Mouse (Mus musculus): ENCODE measurements around the gene Serpina7. TPM values are rescaled to one million over a fixed set of nuclear protein-coding genes. Genes with fewer than 3 reads are reported as not detected.

The Serpina7 gene
- 0.22 and 0.39 TPM in 2 replicates for polyA plus RNA-seq (2014; fragmentation: Nextera tagmentation; extraction: Ambion mirVana)

- Histone ChIP-seq H3K9ac (no peak within 1 kb of the TSS), H3K27me3 (ENCODE audit: insufficient read depth, low read length) (no peaks in the 10 kb centered on the region), H3K4me1 (ENCODE audit: insufficient read depth) (no peaks in the 10 kb centered on the region), H3K9me3 (ENCODE audit: low read depth, low read length) (no peaks in the 10 kb centered on the region), H3K4me2 (no peak within 1 kb of the TSS), H3K36me3 (ENCODE audit: insufficient read depth) (no peaks in the 10 kb centered on the region), H3K4me3 (ENCODE audit: low read depth, low read length) (no peak within 1 kb of the TSS), H3K27ac (ENCODE audit: low read depth) (no peak within 1 kb of the TSS)
- DNase-seq, result no peak
- no peak for ATAC-seq (ENCODE audit: insufficient read depth)
- TF ChIP-seq CTCF (IDR thresholded peaks at IDR 0.05; ENCODE audit: low read depth), result no peak
Measured at GRCm38 (mm10) chrX:139085077-139085476, at the start of gene Serpina7. Serpina7 (minus strand) TSS chrX:139085236.

DNA sequence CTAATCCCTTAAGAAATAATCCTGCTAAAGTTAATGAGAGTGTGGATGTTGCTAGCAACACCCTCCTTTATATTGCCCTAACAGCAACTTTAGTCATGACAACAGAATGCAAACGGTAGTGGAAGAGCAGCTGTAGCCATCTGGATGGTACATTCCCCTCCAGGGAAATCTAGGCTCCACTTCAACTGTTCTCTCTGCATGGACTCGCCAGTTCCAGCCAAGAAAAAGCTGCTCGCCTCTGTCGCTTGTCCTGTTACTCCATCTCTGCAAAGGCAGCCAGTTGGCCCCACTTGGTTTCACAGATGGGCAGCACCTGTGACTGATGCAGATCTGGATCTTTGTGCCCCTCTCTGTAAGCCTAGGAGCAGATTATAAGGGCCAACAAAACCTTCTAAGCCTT, 49.0 kb upstream of the Serpina7 start:
- DNase-seq (peak; percentile 13), ATAC-seq (ENCODE audit: insufficient read depth) (no peak)
- Histone ChIP-seq H3K27ac (ENCODE audit: low read depth) (no peak overlapping the region), H3K27me3 (ENCODE audit: insufficient read depth, low read length) (no peaks in the 10 kb centered on the region), H3K9ac (no peak overlapping the region), H3K4me3 (ENCODE audit: low read depth, low read length) (no peak overlapping the region), H3K4me1 (ENCODE audit: insufficient read depth) (no peaks in the 10 kb centered on the region), H3K9me3 (ENCODE audit: low read depth, low read length) (no peaks in the 10 kb centered on the region), H3K36me3 (ENCODE audit: insufficient read depth) (no peaks in the 10 kb centered on the region), H3K4me2 (no peak overlapping the region)
- no peak for TF ChIP-seq CTCF (IDR thresholded peaks at IDR 0.05; ENCODE audit: low read depth)
- 50% methylated on average over 4 of the region's 4 CpGs for WGBS

- WGBS, result 57% methylated on average over 1 of the region's 1 CpGs
- no peak for TF ChIP-seq CTCF (IDR thresholded peaks at IDR 0.05; ENCODE audit: low read depth)
- Histone ChIP-seq H3K9ac (no peak overlapping the region), H3K4me1 (ENCODE audit: insufficient read depth) (no peaks in the 10 kb centered on the region), H3K4me2 (no peak overlapping the region), H3K27me3 (ENCODE audit: insufficient read depth, low read length) (no peaks in the 10 kb centered on the region), H3K4me3 (ENCODE audit: low read depth, low read length) (no peak overlapping the region), H3K27ac (ENCODE audit: low read depth) (no peak overlapping the region), H3K36me3 (ENCODE audit: insufficient read depth) (no peaks in the 10 kb centered on the region), H3K9me3 (ENCODE audit: low read depth, low read length) (no peaks in the 10 kb centered on the region)
- no peak for DNase-seq
- no peak for ATAC-seq (ENCODE audit: insufficient read depth)
Measured at GRCm38 (mm10) chrX:139097197-139097596, 12.2 kb upstream of the Serpina7 start.

DNA sequence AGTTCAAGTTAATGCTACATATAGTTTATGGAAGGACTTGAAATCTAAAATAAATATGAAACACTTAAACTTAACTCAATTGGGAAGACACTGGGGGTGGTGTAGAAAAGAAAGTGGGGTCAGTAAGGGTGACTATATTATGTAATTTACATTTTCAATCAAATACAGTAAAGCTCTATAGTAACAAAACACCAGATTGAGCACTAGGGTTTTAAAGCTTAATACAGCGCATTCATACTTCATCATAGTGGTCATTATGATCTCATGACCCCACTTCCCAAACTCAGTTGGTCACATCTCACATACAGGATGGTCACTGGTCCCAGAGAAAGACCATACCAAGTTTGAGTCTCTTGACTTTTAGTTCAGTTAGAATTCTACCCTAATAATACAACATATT, 907 bp upstream of the Serpina7 start, which contains the start of gene 4930513O06Rik:
4930513O06Rik (plus strand) TSS at position 301 of the 400 bp plus-strand sequence.
- no peaks in the 10 kb centered on the region for H3K27me3 ChIP-seq (ENCODE audit: insufficient read depth, low read length)
- H3K9me3 ChIP-seq (ENCODE audit: low read depth, low read length), result no peaks in the 10 kb centered on the region
- H3K4me2 ChIP-seq, result no peak within 1 kb of the TSS
- H3K4me1 ChIP-seq (ENCODE audit: insufficient read depth), result no peaks in the 10 kb centered on the region
- no peak for DNase-seq
- H3K9ac ChIP-seq, result no peak within 1 kb of the TSS
- WGBS, result 97% methylated on average over 1 of the region's 1 CpGs
- no peak within 1 kb of the TSS for H3K4me3 ChIP-seq (ENCODE audit: low read depth, low read length)
- no peak for ATAC-seq (ENCODE audit: insufficient read depth)
- H3K27ac ChIP-seq (ENCODE audit: low read depth), result no peak within 1 kb of the TSS
- TF ChIP-seq CTCF (IDR thresholded peaks at IDR 0.05; ENCODE audit: low read depth), result no peak
- no peaks in the 10 kb centered on the region for H3K36me3 ChIP-seq (ENCODE audit: insufficient read depth)

DNA sequence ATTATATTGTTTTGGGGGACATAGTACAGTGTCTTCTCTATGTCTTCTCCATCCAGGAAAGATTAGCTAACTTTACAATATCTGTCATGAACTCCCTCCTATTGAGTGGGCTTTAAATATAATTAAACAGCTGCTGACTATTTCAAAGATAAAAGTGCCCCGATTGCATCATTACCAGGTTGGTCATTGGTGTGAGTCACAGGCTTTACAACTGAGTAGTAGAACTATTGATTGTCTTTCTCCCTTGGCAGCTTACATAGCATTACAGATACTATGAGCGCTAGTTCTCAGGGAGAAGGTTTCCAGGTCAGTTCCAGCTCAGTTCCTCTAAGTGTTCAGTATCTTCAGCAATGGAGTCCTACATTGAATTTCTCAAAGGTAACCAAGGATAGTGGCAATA, 6.5 kb downstream of the Serpina7 start:
- Histone ChIP-seq H3K4me1 (ENCODE audit: insufficient read depth) (no peaks in the 10 kb centered on the region), H3K36me3 (ENCODE audit: insufficient read depth) (no peaks in the 10 kb centered on the region), H3K4me2 (no peak overlapping the region), H3K27ac (ENCODE audit: low read depth) (no peak overlapping the region), H3K27me3 (ENCODE audit: insufficient read depth, low read length) (no peaks in the 10 kb centered on the region), H3K9ac (no peak overlapping the region), H3K9me3 (ENCODE audit: low read depth, low read length) (no peaks in the 10 kb centered on the region), H3K4me3 (ENCODE audit: low read depth, low read length) (no peak overlapping the region)
- 93% methylated on average over 2 of the region's 2 CpGs for WGBS
- no peak for TF ChIP-seq CTCF (IDR thresholded peaks at IDR 0.05; ENCODE audit: low read depth)
- DNase-seq (no peak), ATAC-seq (ENCODE audit: insufficient read depth) (no peak)

- DNase-seq (peak; percentile 3), ATAC-seq (ENCODE audit: insufficient read depth) (no peak; the same call in 1 of the 2 replicates)
- Histone ChIP-seq H3K4me2 (no peak overlapping the region), H3K9me3 (ENCODE audit: low read depth, low read length) (no peaks in the 10 kb centered on the region), H3K9ac (no peak overlapping the region), H3K36me3 (ENCODE audit: insufficient read depth) (no peaks in the 10 kb centered on the region), H3K27ac (ENCODE audit: low read depth) (no peak overlapping the region), H3K27me3 (ENCODE audit: insufficient read depth, low read length) (no peaks in the 10 kb centered on the region), H3K4me3 (ENCODE audit: low read depth, low read length) (no peak overlapping the region), H3K4me1 (ENCODE audit: insufficient read depth) (no peaks in the 10 kb centered on the region)
- no peak for TF ChIP-seq CTCF (IDR thresholded peaks at IDR 0.05; ENCODE audit: low read depth)
- WGBS, result 60% methylated on average over 5 of the region's 5 CpGs
Measured at GRCm38 (mm10) chrX:139064078-139064477, 21.0 kb downstream of the Serpina7 start.

GRCm38 (mm10) chrX:139053149-139053548, 31.9 kb downstream of the Serpina7 start:
- no peak overlapping the region for H3K4me3 ChIP-seq (ENCODE audit: low read depth, low read length)
- 47% methylated on average over 1 of the region's 1 CpGs for WGBS
- no peaks in the 10 kb centered on the region for H3K9me3 ChIP-seq (ENCODE audit: low read depth, low read length)
- no peaks in the 10 kb centered on the region for H3K4me1 ChIP-seq (ENCODE audit: insufficient read depth)
- no peak for DNase-seq
- no peak for TF ChIP-seq CTCF (IDR thresholded peaks at IDR 0.05; ENCODE audit: low read depth)
- H3K27ac ChIP-seq (ENCODE audit: low read depth), result no peak overlapping the region
- ATAC-seq (ENCODE audit: insufficient read depth), result no peak
- H3K36me3 ChIP-seq (ENCODE audit: insufficient read depth), result no peaks in the 10 kb centered on the region
- H3K9ac ChIP-seq, result no peak overlapping the region
- H3K4me2 ChIP-seq, result no peak overlapping the region
- H3K27me3 ChIP-seq (ENCODE audit: insufficient read depth, low read length), result no peaks in the 10 kb centered on the region

DNA sequence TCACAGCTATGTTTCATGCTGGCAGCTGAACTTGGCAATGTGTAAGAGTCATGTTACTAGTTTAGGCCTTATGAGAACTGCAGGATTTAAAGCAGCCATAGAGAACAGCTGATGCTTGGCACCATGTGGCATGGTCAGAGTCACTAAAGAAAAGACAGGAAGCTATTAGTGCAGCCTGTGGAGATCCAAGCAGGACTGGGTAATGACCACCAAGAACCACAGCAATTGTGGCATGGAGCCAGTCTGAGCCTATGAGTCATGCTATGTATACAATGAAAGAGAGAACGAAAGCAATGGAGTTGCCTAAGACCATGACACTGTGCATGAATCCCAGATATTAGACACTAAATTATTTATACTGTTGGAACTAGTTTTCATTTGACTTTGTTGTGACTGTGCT, 33.1 kb downstream of the Serpina7 start:
- H3K4me2 ChIP-seq, result no peak overlapping the region
- no peaks in the 10 kb centered on the region for H3K36me3 ChIP-seq (ENCODE audit: insufficient read depth)
- WGBS, result 34% methylated on average over 1 of the region's 1 CpGs
- no peak overlapping the region for H3K27ac ChIP-seq (ENCODE audit: low read depth)
- DNase-seq, result peak; percentile 78
- no peak for TF ChIP-seq CTCF (IDR thresholded peaks at IDR 0.05; ENCODE audit: low read depth)
- H3K4me1 ChIP-seq (ENCODE audit: insufficient read depth), result no peaks in the 10 kb centered on the region
- H3K27me3 ChIP-seq (ENCODE audit: insufficient read depth, low read length), result no peaks in the 10 kb centered on the region
- peak; percentile 83 for ATAC-seq (ENCODE audit: insufficient read depth)
- H3K9me3 ChIP-seq (ENCODE audit: low read depth, low read length), result no peaks in the 10 kb centered on the region
- no peak overlapping the region for H3K9ac ChIP-seq
- no peak overlapping the region for H3K4me3 ChIP-seq (ENCODE audit: low read depth, low read length)
